Mouse (Mus musculus): ENCODE results near the gene Pdlim1. TPM values are rescaled to one million over a fixed set of nuclear protein-coding genes. Genes with fewer than 3 reads are reported as not detected.
A peak's percentile ranks its signal among the peaks of the same experiment; 100 is the strongest.

The Pdlim1 gene
- polyA plus RNA-seq, 1 experiment, result 121 TPM

DNA sequence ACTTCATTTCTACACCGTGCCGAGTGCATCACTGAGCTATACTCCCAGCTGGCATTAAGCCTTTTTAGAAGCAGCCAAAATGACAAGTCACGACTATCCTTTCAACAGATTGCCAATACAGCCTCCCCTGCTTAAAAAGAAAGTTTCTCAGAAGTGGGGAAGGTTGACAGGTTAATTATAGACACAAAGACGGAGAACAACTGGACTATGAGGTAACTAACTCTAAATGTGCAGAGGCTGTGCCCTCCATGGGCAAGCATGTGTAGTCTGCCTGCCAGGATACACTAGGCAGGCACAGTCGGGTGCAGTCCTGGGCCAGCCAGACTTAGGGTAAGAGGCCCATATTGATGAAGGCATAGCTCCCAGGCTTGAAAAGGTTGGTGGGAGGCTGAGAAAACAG, 2.1 kb downstream of the Pdlim1 start:
- peak overlapping the region; percentile 96 for H3K4me3 ChIP-seq (ENCODE audit: insufficient read depth, low read length)
- TF ChIP-seq CTCF (IDR thresholded peaks at IDR 0.05; ENCODE audit: borderline replicate concordance, insufficient read depth, low read length) (no peak), POLR2A (IDR thresholded peaks at IDR 0.05; ENCODE audit: low read depth, low read length) (no peak)
- H3K4me1 ChIP-seq (ENCODE audit: control insufficient read depth, insufficient read depth, low read length), result peaks cover 4% of the 10 kb centered on the region; the same call in 1 of the 2 replicates
- H3K27ac ChIP-seq (ENCODE audit: insufficient read depth, low read length), result no peak overlapping the region

GRCm38 (mm10) chr19:40268493-40268892, 3.1 kb downstream of the Pdlim1 start:
- no peak overlapping the region for H3K27ac ChIP-seq (ENCODE audit: insufficient read depth, low read length)
- peak overlapping the region; percentile 21 for H3K4me3 ChIP-seq (ENCODE audit: insufficient read depth, low read length)
- TF ChIP-seq CTCF (IDR thresholded peaks at IDR 0.05; ENCODE audit: borderline replicate concordance, insufficient read depth, low read length) (no peak), POLR2A (IDR thresholded peaks at IDR 0.05; ENCODE audit: low read depth, low read length) (no peak)
- peaks cover 4% of the 10 kb centered on the region; the same call in 1 of the 2 replicates for H3K4me1 ChIP-seq (ENCODE audit: control insufficient read depth, insufficient read depth, low read length)

GRCm38 (mm10) chr19:40267380-40267779, 4.3 kb downstream of the Pdlim1 start:
- H3K4me3 ChIP-seq (ENCODE audit: insufficient read depth, low read length), result no peak overlapping the region
- H3K4me1 ChIP-seq (ENCODE audit: control insufficient read depth, insufficient read depth, low read length), result peaks cover 4% of the 10 kb centered on the region; the same call in 1 of the 2 replicates
- TF ChIP-seq CTCF (IDR thresholded peaks at IDR 0.05; ENCODE audit: borderline replicate concordance, insufficient read depth, low read length) (no peak), POLR2A (IDR thresholded peaks at IDR 0.05; ENCODE audit: low read depth, low read length) (no peak)
- no peak overlapping the region for H3K27ac ChIP-seq (ENCODE audit: insufficient read depth, low read length)

- H3K27ac ChIP-seq (ENCODE audit: insufficient read depth, low read length), result no peak overlapping the region
- H3K4me3 ChIP-seq (ENCODE audit: insufficient read depth, low read length), result no peak overlapping the region
- H3K4me1 ChIP-seq (ENCODE audit: control insufficient read depth, insufficient read depth, low read length), result peaks cover 20% of the 10 kb centered on the region
- no peak for TF ChIP-seq CTCF (IDR thresholded peaks at IDR 0.05; ENCODE audit: borderline replicate concordance, insufficient read depth, low read length)
- TF ChIP-seq POLR2A (IDR thresholded peaks at IDR 0.05; ENCODE audit: low read depth, low read length), result no peak
Measured at GRCm38 (mm10) chr19:40259485-40259884, 12.2 kb downstream of the Pdlim1 start.

DNA sequence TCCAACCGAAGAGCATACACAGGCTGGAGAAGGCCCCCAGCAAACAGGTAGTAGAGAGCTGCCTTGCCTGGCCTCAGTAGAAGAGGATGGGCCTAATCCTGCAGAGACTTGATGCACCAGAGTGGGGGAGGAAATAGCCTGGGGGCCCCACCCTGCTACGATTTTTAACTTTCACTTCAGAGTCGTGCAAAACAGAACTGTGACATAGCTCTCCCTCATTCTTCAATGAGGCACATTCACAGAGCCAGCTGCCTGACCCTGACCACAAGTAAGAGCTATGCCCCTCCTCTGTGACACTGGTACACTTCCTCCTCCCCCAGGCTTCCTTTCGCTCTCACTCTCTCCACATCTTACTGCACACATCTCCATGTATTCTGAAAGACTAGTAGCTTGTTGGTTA, 14.2 kb downstream of the Pdlim1 start:
- peaks cover 25% of the 10 kb centered on the region for H3K4me1 ChIP-seq (ENCODE audit: control insufficient read depth, insufficient read depth, low read length)
- no peak overlapping the region for H3K4me3 ChIP-seq (ENCODE audit: insufficient read depth, low read length)
- no peak for TF ChIP-seq POLR2A (IDR thresholded peaks at IDR 0.05; ENCODE audit: low read depth, low read length)
- no peak for TF ChIP-seq CTCF (IDR thresholded peaks at IDR 0.05; ENCODE audit: borderline replicate concordance, insufficient read depth, low read length)
- H3K27ac ChIP-seq (ENCODE audit: insufficient read depth, low read length), result peak overlapping the region; percentile 81

DNA sequence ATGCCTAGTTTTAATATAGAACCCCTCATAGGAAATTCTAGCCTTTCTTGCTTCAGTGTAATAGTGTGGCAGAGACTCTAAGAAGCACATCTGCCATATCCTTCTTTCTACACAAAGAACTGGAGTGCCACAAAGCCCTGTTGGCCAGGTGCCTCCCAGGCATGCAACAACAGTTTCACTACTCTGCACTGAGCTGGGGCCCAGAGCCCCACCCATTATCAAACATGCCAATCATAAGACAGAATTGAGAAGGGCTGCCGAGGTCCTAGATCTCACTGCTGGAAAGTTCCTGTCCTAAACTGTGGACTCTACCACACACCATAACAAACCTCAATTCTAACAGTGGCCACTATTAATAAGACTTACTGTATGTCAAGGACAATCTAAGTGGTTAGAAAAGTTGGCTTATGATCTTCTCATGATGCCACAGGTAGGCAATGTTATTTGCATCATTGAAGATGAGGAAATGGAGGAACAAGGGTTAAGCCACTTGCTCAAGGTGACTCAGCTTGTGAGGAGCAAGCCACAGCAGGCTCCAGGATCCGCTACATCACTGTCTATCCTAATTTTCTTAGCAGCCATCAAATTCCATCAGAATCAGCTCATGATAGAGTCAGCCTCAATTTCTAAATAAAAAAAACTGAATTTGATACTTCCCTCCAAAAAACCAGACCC, 15.1 kb downstream of the Pdlim1 start:
- H3K27ac ChIP-seq (ENCODE audit: insufficient read depth, low read length), result peak overlapping the region; percentile 98

DNA sequence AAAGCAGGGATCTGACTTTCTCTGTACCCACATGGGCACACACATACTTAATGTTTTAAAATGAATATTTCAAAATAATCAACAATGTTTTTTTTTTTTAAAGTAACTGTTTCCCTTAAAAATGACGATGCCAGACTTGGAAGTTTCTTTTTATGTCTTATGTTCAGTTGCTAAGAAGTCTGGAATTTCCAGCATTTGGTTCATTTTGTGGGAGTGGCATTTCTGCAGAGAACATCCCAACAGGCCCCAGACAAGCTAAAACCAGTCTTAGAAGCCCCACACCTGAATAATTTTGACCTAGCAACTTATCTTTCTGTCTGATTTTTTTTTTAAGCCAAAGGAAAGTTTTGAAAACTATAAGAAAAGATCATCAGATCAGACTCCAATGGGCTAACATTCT, 16.1 kb downstream of the Pdlim1 start:
- Histone ChIP-seq H3K27ac (ENCODE audit: insufficient read depth, low read length) (peak overlapping the region; percentile 98), H3K4me3 (ENCODE audit: insufficient read depth, low read length) (no peak overlapping the region), H3K4me1 (ENCODE audit: control insufficient read depth, insufficient read depth, low read length) (peaks cover 25% of the 10 kb centered on the region)
- TF ChIP-seq CTCF (IDR thresholded peaks at IDR 0.05; ENCODE audit: borderline replicate concordance, insufficient read depth, low read length), result no peak
- TF ChIP-seq POLR2A (IDR thresholded peaks at IDR 0.05; ENCODE audit: low read depth, low read length), result no peak

More for the DNA sequence above, 15.1 kb downstream of the Pdlim1 start:
- H3K4me3 ChIP-seq (ENCODE audit: insufficient read depth, low read length), result no peak overlapping the region
- H3K4me1 ChIP-seq (ENCODE audit: control insufficient read depth, insufficient read depth, low read length), result peaks cover 25% of the 10 kb centered on the region
- TF ChIP-seq CTCF (IDR thresholded peaks at IDR 0.05; ENCODE audit: borderline replicate concordance, insufficient read depth, low read length) (no peak), POLR2A (IDR thresholded peaks at IDR 0.05; ENCODE audit: low read depth, low read length) (no peak)

DNA sequence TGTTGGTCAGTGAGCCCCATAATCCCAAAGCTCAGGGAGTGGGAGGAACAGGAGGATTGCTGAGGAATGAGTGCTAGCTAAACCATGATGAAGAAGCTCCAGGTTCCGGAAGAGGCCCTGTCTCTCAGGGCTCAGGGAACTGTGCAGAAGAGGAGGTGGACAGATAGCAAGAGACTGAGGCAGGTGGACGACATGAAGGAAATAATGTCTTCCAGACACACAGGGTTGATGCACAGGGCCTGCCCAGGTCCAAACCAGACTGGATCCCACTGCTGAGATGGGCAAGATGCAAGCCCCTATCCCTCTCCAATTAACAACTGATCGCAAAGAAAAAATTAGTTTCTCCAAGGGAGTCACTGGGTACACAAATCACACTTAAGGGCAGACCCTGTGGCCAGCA, 16.9 kb downstream of the Pdlim1 start:
- Histone ChIP-seq H3K4me1 (ENCODE audit: control insufficient read depth, insufficient read depth, low read length) (peaks cover 25% of the 10 kb centered on the region), H3K27ac (ENCODE audit: insufficient read depth, low read length) (peak overlapping the region; percentile 90), H3K4me3 (ENCODE audit: insufficient read depth, low read length) (no peak overlapping the region)
- TF ChIP-seq POLR2A (IDR thresholded peaks at IDR 0.05; ENCODE audit: low read depth, low read length), result no peak
- TF ChIP-seq CTCF (IDR thresholded peaks at IDR 0.05; ENCODE audit: borderline replicate concordance, insufficient read depth, low read length), result no peak

GRCm38 (mm10) chr19:40253768-40254167, 17.9 kb downstream of the Pdlim1 start:
- no peak overlapping the region for H3K4me3 ChIP-seq (ENCODE audit: insufficient read depth, low read length)
- peak overlapping the region; percentile 90 for H3K27ac ChIP-seq (ENCODE audit: insufficient read depth, low read length)
- peaks cover 23% of the 10 kb centered on the region for H3K4me1 ChIP-seq (ENCODE audit: control insufficient read depth, insufficient read depth, low read length)
- TF ChIP-seq POLR2A (IDR thresholded peaks at IDR 0.05; ENCODE audit: low read depth, low read length) (no peak), CTCF (IDR thresholded peaks at IDR 0.05; ENCODE audit: borderline replicate concordance, insufficient read depth, low read length) (no peak)

DNA sequence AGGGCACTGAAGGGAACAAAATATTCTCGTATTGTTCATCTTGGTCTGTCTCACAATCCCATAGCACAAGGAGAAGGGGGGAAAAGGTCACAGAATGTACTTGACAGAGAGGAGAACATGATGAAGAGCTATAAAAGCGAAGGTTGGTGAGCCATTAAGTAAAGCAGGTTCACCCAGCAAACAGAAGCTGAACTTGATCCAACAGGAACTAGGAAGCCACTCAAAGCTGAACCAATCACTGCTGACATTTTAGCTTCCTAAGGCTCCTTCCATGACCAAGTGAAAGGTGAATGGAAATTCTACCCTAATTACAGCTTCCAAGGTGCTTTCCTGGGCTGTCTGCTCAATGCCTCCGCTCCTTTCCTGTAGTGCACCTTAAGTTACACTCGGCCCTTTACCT, 20.5 kb downstream of the Pdlim1 start:
- Histone ChIP-seq H3K27ac (ENCODE audit: insufficient read depth, low read length) (no peak overlapping the region), H3K4me3 (ENCODE audit: insufficient read depth, low read length) (no peak overlapping the region)
- no peak for TF ChIP-seq CTCF (IDR thresholded peaks at IDR 0.05; ENCODE audit: borderline replicate concordance, insufficient read depth, low read length)
- TF ChIP-seq POLR2A (IDR thresholded peaks at IDR 0.05; ENCODE audit: low read depth, low read length), result no peak

More for the DNA sequence above, 20.5 kb downstream of the Pdlim1 start:
- H3K4me1 ChIP-seq (ENCODE audit: control insufficient read depth, insufficient read depth, low read length), result peaks cover 10% of the 10 kb centered on the region
